Mouse (Mus musculus) kidney, postnatal 0 days (tissue): ENCODE results near the gene Fgfr4. TPM values are rescaled to one million over a fixed set of nuclear protein-coding genes. Genes with fewer than 3 reads are reported as not detected.

Experiments
- ATAC-seq: fragments of 200-750 bp; cut with Nextera tagmentation; replicated peaks from 2 replicates; pipeline ENCODE4 v1.8.0; 2017; ENCODE audit warnings: low read depth, moderate number of reproducible peaks, moderate TSS enrichment, moderate library complexity; ENCODE audit not compliant: low FRiP score
- DNase-seq: peaks from one replicate; pipeline ENCODE4 v3.0.0-alpha.2; 2016; ENCODE audit warnings: low spot score
- H3K27ac ChIP-seq: fragments of 300-500 bp; sonication (generic); 2 replicates; pipeline ENCODE4 v1.5.1; 2014; ENCODE audit warnings: mild to moderate bottlenecking
- H3K27me3 ChIP-seq: fragments of 300-500 bp; sonication (generic); 2 replicates; pipeline ENCODE4 v1.6.1; 2014; ENCODE audit warnings: low read length, mixed read lengths; ENCODE audit not compliant: insufficient read depth
- H3K36me3 ChIP-seq: fragments of 300-500 bp; sonication (generic); 2 replicates; pipeline ENCODE4 v1.6.1; 2014; ENCODE audit warnings: low read length, mixed read lengths; ENCODE audit not compliant: insufficient read depth
- H3K4me1 ChIP-seq: fragments of 300-500 bp; sonication (generic); replicated peaks from 2 replicates; pipeline ENCODE4 v1.6.1; 2014; ENCODE audit warnings: antibody characterized with exemption, low read length, mixed read lengths; ENCODE audit not compliant: insufficient read depth
- H3K4me2 ChIP-seq: fragments of 300-500 bp; sonication (generic); 2 replicates; pipeline ENCODE4 v1.6.1; 2014; ENCODE audit warnings: mild to moderate bottlenecking, low read length, moderate library complexity, mixed read lengths
- H3K4me3 ChIP-seq: fragments of 300-500 bp; sonication (generic); replicated peaks from 2 replicates; pipeline ENCODE4 v1.5.1; 2014; ENCODE audit warnings: low read depth, low read length
- H3K9ac ChIP-seq: fragments of 300-500 bp; sonication (generic); 2 replicates; pipeline ENCODE4 v1.6.1; 2014; ENCODE audit warnings: low read depth, low read length
- H3K9me3 ChIP-seq: fragments of 300-500 bp; sonication (generic); replicated peaks from 2 replicates; pipeline ENCODE4 v1.6.1; 2016; ENCODE audit warnings: low read length, inconsistent platforms, mixed read lengths
- CTCF ChIP-seq: IDR thresholded peaks from 2 replicates; pipeline ENCODE4 v1.5.1; 2016; ENCODE audit warnings: antibody characterized with exemption, low read depth, mild to moderate bottlenecking, moderate library complexity
- WGBS: fragments of 180-500 bp; shearing (Covaris S2); extraction: QIAGEN DNeasy Blood & Tissue Kit; methylation state at CpG from one replicate; pipeline ENCODE4 v1.1.7; 2014; 5-methylcytosine and 5-hydroxymethylcytosine counted together
- polyA plus RNA-seq: library from polyadenylated mRNA; unstranded; fragments of >200 nt; fragmentation: Nextera tagmentation; extraction: Ambion mirVana; gene quantifications from 2 replicates; pipeline ENCODE4 v1.2.1, GENCODE M21; 2015

Gene Fgfr4
- polyA plus RNA-seq, 1 experiment from 2014 or later, result 14.6 TPM

- 80% methylated on average over 6 of the region's 6 CpGs for WGBS
- no peaks in the 10 kb centered on the region for H3K4me1 ChIP-seq
- H3K4me3 ChIP-seq, result no peak overlapping the region
- ATAC-seq (no peak), DNase-seq (no peak)
- H3K4me2 ChIP-seq, result no peak overlapping the region
- no peak overlapping the region for H3K9ac ChIP-seq
- peaks cover 17% of the 10 kb centered on the region; the same call in 1 of the 2 replicates for H3K36me3 ChIP-seq
- no peak overlapping the region for H3K27ac ChIP-seq
- no peak for TF ChIP-seq CTCF
- no peaks in the 10 kb centered on the region for H3K27me3 ChIP-seq
- H3K9me3 ChIP-seq, result no peaks in the 10 kb centered on the region
Observed at GRCm38 (mm10) chr13:55114375-55114774, 38.1 kb upstream of the Fgfr4 start.

DNA sequence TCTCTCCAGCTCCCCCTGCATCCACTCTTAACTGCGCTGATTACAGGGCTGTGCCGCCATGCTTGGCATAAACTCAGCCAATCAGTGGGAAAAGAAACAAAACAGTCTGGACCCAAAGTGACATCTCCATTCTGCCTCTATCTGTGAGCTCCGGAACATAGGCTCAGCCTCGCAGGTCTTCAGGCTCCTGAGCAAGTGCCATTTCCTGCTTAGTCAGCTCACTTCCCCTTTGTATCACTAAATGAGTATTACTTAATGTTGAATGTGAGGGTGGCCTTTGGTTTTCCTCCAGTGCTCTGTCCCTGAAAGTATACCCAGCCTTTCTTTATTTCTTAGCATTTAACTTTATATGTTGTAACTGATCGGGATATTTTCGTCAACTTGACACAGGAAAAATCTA lies 27.5 kb upstream of the Fgfr4 start:
- Histone ChIP-seq H3K27ac (no peak overlapping the region), H3K27me3 (no peaks in the 10 kb centered on the region), H3K36me3 (peaks cover 31% of the 10 kb centered on the region), H3K4me2 (no peak overlapping the region), H3K4me1 (no peaks in the 10 kb centered on the region), H3K9me3 (no peaks in the 10 kb centered on the region), H3K9ac (no peak overlapping the region), H3K4me3 (no peak overlapping the region)
- ATAC-seq (no peak), DNase-seq (no peak)
- TF ChIP-seq CTCF, result no peak
- 86% methylated on average over 6 of the region's 6 CpGs for WGBS

GRCm38 (mm10) chr13:55133448-55133847 lies 19.0 kb upstream of the Fgfr4 start, which contains the start of gene Gm17617:
Gene Gm17617 (minus strand): TSS chr13:55133548.
- ATAC-seq, result no peak
- no peak for TF ChIP-seq CTCF
- Histone ChIP-seq H3K36me3 (peaks cover 21% of the 10 kb centered on the region; the same call in 1 of the 2 replicates), H3K4me2 (no peak within 1 kb of the TSS), H3K4me3 (no peak within 1 kb of the TSS), H3K27me3 (no peaks in the 10 kb centered on the region), H3K9ac (no peak within 1 kb of the TSS), H3K27ac (no peak within 1 kb of the TSS), H3K4me1 (no peaks in the 10 kb centered on the region), H3K9me3 (no peaks in the 10 kb centered on the region)
- WGBS, result 94% methylated on average over 2 of the region's 2 CpGs
- DNase-seq, result no peak

GRCm38 (mm10) chr13:55135382-55135781 lies 17.1 kb upstream of the Fgfr4 start:
- WGBS, result 9% methylated on average over 5 of the region's 5 CpGs
- Histone ChIP-seq H3K9me3 (no peaks in the 10 kb centered on the region), H3K36me3 (peaks cover 9% of the 10 kb centered on the region; the same call in 1 of the 2 replicates), H3K9ac (no peak overlapping the region), H3K4me1 (no peaks in the 10 kb centered on the region), H3K27me3 (no peaks in the 10 kb centered on the region), H3K4me3 (no peak overlapping the region), H3K27ac (no peak overlapping the region), H3K4me2 (no peak overlapping the region)
- ATAC-seq (no peak), DNase-seq (peak; percentile 56)
- peak; percentile 69 for TF ChIP-seq CTCF

DNA sequence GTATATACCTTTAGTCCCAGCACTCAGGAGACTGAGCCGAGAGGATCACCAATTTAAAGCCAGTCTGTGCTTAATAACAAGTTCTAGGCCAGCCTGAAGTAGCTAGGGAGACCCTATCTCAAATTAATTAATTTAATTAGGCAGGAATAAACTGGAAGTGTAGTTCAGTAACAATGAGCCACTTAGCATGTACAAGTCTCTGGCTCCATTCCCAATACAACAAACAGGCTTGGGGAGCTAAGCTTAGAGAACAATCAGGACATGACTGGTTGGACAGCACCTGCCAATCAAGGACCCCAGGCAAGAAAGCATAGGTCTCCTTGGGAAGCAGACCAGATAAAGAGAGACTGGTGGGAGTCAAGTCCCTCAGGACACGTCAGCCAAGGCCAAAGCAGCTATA lies 12.2 kb upstream of the Fgfr4 start:
- TF ChIP-seq CTCF, result no peak
- Histone ChIP-seq H3K9me3 (no peaks in the 10 kb centered on the region), H3K4me1 (no peaks in the 10 kb centered on the region), H3K27ac (no peak overlapping the region), H3K27me3 (no peaks in the 10 kb centered on the region), H3K36me3 (no peaks in the 10 kb centered on the region), H3K4me3 (no peak overlapping the region), H3K9ac (no peak overlapping the region), H3K4me2 (no peak overlapping the region)
- DNase-seq (no peak), ATAC-seq (no peak)
- 72% methylated on average over 2 of the region's 2 CpGs for WGBS

DNA sequence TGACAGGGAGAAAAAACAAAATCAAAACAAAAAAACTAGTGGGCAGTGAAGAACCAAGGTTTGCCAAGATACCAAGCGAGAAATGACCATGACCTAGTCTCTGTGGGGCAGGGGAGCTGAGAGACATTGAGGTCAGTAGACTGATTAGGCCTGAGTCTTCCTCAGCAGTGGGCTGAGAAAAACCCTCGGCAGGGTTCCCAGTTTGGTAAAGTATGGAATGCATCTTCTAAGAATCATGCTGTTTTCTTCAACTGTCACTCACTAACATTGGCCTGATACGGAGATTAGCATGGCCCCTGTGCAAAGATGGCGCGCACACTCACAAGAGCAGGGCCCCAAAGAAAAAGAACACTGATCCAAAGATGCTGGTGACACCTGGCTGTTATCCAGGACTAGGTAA lies 1.5 kb downstream of the Fgfr4 start:
- 84% methylated on average over 5 of the region's 5 CpGs for WGBS
- Histone ChIP-seq H3K36me3 (no peaks in the 10 kb centered on the region), H3K9me3 (no peaks in the 10 kb centered on the region), H3K27ac (no peak overlapping the region), H3K4me3 (no peak overlapping the region), H3K27me3 (no peaks in the 10 kb centered on the region; the same call in 1 of the 2 replicates), H3K4me2 (peak overlapping the region; percentile 83; the same call in 1 of the 2 replicates), H3K9ac (no peak overlapping the region), H3K4me1 (peaks cover 8% of the 10 kb centered on the region)
- TF ChIP-seq CTCF, result no peak
- DNase-seq (no peak), ATAC-seq (no peak)

DNA sequence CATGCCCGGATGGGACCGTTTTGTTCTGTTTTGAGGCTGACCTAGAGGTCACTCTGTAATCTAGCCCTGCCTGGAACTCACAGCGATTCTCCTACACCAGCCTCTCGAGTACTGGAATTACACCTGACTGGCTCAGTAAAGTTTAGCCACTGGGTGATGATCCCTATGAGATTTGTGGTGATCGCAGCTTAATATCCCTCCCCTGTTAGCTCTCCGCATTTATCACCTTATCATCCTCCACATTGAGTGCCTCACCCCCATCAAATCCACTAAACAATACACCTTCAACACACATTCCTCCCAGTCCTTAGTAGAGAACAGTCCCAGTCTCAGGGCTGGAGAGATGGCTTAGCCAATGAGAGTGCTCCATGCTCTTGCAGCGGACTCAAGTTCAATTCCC lies 9.9 kb downstream of the Fgfr4 start:
- no peaks in the 10 kb centered on the region for H3K9me3 ChIP-seq
- H3K4me2 ChIP-seq, result no peak overlapping the region
- ATAC-seq (no peak), DNase-seq (no peak)
- no peak for TF ChIP-seq CTCF
- H3K4me1 ChIP-seq, result no peaks in the 10 kb centered on the region
- H3K9ac ChIP-seq, result no peak overlapping the region
- no peak overlapping the region for H3K4me3 ChIP-seq
- H3K27me3 ChIP-seq, result no peaks in the 10 kb centered on the region
- H3K36me3 ChIP-seq, result 0 out of 2 replicates have a peak, but pooled peaks cover 6% of the 10 kb centered on the region
- no peak overlapping the region for H3K27ac ChIP-seq
- 45% methylated on average over 7 of the region's 7 CpGs for WGBS
